Mouse (Mus musculus): ENCODE data around the gene Npcd.
A peak's percentile ranks its signal among the peaks of the same experiment; 100 is the strongest.

The Npcd gene

DNA sequence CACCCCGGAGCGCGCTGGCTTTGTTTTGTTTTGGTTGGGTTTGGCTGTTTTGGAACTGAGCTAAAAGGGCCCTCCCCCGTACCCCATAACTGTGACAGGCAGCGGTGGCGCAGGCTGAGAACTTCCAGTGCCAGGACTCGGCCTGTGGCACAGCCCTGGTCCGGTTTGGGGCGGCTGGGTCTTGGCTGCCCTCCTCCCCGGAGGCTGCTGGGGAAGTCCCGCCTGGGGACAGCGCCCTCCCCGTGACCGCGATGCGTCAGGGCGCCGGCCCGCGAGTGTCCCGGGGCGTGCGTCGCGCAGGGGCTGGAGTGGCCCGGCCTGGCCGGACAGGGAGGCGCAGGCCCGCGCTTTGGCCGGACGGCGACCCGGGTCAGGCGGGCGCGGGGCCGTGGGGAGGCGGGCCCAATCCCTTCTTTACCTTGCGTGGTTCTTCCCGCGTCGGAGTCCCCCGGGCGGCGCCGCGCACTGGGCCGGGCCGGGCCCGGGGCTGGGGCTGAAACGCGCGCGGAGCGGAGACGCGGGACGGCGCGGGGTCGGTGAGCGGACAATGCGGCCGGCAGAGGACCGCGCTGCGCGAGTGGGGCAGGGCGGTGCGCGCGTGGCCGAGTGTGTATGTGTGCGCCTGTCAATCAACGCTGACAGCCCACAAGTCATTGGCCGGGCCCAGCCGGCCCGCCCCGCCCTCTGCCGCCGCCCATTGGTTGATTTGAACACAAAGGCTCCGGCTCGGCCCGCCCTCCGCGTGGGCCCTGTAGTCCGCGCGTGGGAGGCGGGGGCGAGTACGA is 91.9 kb downstream of the Npcd start, which contains the start of gene Sun2:
Sun2 (minus strand) TSS at position 616 of the 785 bp plus-strand sequence.
- DNase-seq (ENCODE audit: low spot score), result peak; percentile 85

DNA sequence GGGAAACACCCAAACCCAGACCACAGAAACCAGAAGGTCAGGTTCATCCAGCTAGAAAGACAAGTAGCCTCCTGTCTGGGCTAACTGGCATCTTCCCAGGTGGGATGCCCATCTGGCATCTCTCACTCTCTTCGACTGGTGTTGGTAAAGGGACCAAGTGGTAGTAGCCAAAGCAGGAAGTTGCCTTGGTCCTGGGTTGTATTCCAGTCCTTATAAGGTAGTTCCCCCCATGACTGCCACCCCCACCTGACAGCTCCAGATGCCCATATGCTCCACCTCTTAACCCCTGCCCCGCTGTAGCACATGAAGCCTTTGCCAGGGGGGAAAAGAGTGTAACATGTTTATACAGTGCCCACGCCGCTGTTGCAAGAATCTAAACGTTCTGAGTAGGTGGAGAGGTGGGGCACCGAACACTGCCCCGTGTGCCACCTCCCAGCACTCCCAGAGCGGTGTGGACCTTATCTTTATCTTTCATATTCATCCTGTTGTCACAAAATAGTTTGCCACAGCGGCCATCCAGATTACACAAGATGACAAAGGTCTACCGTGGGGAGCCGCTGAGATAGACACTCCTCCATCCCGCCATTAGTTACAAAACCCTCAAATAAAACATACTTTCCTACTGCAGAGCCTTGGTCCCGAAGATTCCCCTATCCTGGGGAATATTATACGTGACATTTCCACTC is 92.7 kb downstream of the Npcd start:
- no peak for DNase-seq (ENCODE audit: low spot score)

DNA sequence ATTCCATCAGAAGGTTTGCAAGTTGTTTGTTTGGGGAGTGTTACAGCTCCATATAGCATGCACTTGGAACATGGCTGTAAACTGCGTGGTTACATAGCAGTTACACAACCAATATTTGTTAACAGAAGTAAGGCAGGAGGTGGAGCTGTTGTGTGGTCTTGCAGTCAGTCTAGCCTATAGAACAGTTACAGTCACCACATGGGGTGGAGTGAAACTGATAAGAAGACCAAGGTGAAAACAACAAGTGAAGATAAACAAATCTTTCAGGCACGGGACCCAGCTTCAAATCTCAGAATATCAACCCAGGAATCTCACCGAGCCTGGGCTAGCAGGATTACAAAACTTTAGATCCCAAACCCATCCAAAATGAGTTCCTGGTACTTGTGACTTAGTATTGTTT is 93.3 kb downstream of the Npcd start:
- no peak for DNase-seq (ENCODE audit: low spot score)

All from yolk sac, embryonic 10.5 days (tissue).